Mouse (Mus musculus): ENCODE measurements at regions not wholly inside any gene's neighbourhood (a gene's known extent, or its start where the extent isn't known, plus 50 kb on each side); places are given as distances from the start of the nearest gene placed in this dataset.

DNA sequence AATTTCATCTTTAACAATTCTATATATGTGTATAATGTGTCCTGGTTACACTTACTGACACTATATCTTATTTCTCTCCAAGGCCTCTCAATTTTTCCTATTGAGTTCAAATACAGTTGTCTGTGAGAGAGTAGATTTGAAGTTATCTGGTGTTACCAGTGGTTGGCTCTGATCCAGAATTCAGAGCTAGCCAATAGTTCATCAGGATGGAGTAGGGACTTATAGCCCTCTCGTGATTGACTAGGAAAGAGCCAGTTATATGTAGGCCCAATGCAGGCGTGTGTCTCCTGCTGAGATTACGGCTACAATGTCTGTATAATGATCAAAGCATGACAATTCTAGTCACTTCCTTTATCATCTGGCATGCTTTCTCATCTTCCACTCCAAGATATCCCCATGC is 1241.0 kb upstream of the Zeb2 start:
- no peak for DNase-seq

DNA sequence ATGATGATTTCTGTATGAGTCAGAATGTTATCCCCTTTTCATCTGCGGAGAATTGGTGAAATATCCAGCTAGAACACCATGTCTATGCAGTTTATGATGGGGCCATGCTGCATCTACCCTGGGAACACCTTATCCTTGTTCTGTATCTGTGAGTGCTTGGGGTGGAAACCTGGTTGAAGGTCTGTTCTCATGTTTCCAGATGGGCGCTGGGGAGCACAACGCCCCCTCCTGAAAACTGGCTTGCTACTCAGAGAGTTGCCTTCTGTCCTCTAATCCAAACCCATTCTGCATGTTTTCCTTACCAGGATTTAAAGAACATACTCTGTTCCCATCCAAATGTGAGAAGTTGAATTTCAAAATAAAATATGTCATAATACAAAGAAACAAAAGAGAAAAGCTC is 1239.5 kb upstream of the Zeb2 start:
- DNase-seq, result no peak

DNA sequence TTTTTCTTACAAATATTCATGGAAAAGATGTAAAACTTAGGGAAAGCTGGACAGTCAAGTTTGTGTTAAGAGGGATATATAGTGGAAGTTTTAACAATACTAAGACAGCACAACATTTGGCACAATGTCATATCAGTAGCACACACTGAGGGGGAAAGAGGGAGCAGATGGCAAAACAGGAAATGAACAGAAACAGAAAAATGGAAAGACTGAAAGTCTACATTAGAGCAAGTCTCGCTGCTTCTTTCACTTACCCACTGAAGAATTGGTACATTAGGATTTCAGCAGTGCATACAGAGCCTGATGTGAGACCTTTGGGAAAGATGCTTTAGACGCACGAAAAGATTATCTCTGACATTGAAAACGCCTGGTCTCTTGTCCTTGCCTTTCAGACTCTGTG is 1223.5 kb upstream of the Zeb2 start:
- DNase-seq, result no peak

DNA sequence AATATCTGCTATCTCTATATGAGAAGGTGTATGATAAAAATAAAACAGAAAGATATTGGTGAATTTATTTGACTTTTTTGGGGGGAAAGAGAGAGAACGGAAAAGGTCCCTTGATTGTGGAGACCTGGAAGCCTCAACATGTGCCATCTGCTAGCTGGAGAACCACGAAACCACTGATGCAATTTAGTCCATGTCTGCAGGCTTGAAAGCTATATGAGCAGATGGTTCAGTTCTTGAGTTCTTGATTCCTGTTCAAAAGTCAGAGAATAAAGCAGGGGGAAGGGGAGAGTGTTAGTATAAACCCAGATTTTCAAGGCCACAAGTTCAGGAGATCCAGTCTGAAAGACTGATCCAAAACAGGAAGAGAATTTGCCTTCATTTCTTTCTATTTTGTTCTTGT is 1199.5 kb upstream of the Zeb2 start:
- no peak for DNase-seq

DNA sequence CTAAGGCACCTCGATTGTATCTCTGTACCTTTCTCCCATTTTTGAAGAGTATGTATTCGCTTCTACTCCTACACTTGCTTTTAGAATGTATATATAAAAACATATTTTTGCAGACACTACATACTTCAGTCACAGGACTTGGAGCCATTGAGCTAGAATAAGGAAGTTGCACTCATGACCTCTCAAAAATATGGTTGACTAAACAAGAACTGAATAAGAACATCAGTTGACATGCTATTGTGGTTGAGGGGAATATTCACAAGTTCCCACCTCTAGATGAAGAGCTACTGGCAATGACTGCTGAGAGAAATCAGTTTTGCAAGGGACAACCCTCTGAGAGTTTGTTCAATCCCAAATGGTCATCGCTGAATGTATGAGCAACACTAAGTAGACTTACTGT is 1198.0 kb upstream of the Zeb2 start:
- no peak for DNase-seq

DNA sequence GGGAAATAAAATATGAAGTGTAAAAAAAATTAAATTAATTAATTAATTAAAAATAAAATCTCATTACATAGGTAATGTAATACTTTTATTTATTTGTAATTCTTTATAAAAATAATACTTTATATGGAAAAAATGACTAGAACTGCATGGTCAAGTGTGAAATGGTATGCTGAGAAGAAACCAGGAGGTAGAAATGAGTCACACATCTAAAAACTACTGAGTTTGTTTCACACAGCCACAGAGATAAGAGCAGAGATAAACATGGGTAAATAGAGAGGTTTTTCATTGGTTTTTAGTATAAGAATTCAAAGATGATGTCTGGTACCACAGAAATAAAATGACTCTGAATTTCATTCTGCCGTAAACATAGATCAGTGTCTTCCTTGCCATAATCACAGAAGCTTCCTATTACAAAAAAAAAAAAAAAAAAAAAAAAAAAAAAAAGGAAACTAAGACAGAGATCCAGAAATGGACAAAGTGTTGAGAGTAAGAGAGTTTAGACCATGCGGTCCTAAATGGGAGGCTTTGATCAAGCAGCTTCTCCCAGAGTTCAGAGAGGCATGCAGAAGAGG is 1190.5 kb upstream of the Zeb2 start:
- no peak for DNase-seq

DNA sequence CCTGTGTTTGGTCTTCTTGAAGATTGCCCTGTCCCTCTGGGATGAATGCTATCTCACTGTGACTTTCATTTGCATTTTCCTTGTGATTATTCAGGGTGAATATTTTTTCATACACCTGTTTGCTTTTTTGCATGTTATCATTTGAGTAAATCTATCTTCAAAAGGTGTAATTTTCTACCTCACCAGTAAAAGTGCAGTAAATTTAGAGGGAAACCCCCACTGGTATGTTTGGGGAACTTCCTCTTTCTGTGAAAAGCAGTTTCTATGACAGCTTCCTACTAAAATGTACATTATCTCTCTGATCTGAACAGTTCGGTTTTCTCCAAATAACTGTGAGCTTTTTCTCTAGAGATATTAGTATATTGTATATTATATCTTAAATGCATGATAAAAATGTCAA is 1185.4 kb upstream of the Zeb2 start:
- no peak for DNase-seq

DNA sequence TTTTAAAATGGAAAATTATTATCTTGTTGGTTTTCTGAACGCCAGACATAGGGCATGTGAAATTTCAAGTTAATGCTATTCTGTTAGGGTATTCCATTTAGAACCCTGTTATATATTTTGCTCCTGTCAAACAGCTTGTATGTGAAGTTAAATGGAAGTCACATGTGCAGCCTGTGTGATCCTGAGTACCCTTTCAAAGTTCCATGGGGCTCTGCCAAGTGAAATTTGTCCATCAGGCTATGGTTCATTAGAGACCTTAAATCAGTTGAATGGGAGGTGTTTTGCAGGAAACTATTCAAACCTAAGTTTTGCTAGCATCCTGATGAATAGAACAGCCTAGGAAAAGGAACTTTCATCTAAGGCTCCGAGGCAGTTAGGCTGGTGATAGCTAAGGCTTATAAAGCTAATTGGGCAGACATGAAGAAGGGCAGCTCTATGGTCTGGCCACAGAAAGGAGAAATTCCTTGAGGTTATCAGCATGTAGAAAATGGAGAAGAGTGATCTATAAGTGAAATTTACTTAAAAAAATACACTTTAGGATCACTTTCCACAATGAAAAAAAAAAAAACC is 1180.2 kb upstream of the Zeb2 start:
- DNase-seq, result no peak

DNA sequence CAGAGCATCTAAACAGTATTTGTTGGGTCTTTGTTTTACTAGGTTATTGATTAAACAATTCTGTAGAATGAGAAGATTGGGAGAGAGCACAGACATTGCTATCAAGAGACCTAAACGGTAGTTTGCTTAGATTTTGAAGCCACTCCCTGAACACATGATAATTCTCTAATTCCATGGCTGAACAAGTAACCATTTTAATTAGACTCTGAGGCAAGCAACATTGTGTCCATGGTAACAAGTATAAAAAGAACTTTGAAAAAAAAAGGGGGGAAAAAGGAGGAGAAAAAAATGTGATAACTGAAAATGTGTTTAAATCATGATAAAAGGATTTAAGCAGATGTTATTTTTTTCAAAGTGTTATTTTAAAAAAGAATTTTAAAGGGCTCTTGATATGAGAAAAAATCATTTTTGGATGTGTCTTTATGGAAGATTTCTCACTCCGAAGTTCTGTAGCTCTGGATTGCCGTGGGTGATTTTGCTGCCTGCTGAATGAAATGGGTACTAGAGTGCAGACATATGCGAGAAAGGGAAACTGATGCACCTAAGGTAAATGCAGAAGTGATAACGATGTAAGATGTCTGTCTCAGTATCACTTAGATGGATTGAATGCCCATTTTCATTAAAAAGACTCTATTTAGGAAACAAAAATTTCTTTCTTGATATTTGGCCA is 1166.9 kb upstream of the Zeb2 start:
- no peak for DNase-seq

DNA sequence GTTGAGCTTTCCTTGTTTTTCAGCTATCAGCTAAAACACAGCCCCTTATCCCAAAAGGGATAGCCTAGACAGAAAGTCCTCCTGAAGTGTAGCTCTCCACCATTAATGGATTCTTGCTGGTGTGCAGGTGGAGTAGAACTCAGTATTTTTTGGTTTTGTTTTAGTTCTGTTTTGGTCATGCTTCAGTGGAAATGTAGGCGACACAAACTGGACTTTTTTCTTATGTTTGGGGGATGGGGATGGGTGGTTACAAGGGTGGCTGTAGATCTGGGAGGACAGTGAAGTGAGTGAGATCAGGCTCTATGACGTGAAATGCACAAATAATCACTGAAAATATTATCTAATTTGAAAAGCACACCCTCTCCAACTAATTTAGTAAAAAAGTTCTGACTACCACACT is 1163.6 kb upstream of the Zeb2 start:
- DNase-seq, result no peak

DNA sequence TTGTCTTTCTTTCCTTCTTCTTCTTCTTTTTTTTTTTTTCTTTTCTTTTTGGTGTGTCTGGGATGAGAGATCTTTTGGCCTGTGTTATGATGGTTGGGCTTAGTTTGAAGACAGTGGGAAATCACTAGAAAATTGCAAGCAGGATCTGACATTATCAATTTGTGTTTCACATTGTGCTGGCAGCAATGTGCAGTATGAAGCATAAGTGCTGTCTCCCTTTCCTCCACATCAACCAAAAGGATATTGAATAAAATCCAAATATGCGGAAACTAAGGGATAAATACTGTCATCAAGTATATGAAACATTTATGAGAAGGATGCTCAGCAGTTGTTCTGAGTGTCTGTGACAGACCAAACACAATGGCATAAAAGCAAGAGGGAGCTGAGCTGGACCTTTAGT is 1144.4 kb upstream of the Zeb2 start:
- DNase-seq, result no peak

DNA sequence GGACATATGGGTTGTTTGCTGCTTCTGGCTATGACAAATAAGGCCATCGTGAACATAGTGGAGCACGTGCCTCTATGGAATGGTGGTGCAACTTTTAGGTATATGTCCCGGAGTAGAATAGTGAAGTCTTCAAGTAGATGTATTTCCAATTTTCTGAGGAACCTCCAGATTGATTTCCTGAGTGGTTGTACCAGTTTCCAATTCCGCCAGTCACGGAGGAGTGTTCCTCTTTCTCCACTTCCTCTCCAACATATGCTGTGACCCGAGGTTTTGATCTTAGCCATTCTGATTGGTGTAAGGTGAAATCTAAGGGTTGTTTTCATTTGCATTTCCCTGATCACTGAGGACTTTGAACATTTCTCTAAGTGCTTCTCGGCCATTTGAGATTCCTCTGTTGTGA is 1134.4 kb upstream of the Zeb2 start:
- no peak for DNase-seq

DNA sequence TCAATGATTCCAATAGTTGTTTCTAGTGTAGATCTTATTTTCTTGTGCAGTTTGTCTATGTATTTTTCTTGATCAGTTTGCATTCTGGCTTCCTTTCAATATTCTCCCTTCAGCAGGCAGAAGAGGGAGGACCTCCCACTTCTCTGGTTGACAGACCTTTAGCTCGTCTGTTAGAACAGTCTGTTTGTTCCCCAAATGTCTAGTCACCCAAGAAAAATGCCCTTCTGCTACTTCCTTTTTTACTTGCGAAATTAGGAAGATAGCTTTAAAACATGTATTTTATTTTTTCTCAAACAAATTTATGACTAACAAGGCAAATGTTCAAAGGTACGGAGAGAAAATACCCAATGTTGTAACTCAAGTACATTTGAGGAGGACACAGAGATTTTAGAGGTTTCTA is 1128.5 kb upstream of the Zeb2 start:
- DNase-seq, result no peak

DNA sequence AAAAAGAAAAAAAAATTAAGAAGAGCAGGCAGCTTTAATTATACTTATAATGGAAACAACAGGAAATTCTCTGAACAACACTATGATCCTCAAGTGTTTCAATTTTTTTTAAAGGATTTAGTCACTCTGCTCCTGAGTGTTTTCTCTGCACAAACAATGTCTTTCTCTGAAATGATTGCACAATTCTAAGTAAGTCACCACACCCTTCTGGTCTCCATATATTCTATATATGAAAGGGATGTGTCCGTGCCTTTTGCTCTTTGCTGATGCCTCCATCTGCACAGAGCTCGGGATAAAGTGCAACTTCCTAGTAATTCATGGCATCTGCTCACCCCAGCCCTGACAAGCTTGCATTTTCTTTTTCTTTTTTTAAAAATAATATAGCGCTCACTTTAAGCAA is 1127.5 kb upstream of the Zeb2 start:
- no peak for DNase-seq

DNA sequence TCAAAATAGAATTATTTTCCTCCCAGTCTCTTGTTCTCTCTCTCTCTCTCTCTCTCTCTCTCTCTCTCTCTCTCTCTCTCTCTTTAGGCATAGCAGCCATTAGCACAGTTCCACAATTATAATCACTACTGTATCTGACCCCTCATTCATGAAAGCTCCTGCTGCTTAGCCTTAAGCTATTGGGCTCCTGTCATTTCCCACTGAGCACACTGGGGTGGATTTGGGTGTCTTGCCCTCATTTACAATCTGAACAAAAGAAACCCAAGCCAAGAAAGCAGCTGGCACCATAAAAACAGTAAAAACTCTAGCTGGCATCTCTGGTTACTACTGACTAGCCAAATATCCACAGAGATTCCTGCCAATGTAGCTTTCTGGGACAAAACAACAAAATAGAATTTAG is 1125.6 kb upstream of the Zeb2 start:
- no peak for DNase-seq

DNA sequence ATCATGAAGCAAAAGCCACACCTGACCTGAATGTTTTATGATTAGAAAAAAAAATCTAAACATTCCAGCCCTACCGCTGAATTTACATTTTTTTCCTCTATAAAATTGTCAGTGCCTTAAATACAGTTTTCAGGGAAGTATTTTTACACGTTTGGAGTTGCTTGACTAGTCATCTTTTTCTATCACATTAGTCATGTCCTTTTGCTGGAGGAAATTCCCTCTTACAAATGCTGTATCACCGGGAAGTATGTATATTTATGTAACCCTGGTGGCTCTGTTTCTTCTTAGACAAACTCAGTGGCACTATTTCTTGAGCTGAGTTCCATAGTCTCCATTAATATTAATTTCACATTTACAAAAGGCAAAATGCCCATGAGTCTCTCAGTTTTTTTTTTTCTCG is 1122.7 kb upstream of the Zeb2 start:
- DNase-seq, result no peak

DNA sequence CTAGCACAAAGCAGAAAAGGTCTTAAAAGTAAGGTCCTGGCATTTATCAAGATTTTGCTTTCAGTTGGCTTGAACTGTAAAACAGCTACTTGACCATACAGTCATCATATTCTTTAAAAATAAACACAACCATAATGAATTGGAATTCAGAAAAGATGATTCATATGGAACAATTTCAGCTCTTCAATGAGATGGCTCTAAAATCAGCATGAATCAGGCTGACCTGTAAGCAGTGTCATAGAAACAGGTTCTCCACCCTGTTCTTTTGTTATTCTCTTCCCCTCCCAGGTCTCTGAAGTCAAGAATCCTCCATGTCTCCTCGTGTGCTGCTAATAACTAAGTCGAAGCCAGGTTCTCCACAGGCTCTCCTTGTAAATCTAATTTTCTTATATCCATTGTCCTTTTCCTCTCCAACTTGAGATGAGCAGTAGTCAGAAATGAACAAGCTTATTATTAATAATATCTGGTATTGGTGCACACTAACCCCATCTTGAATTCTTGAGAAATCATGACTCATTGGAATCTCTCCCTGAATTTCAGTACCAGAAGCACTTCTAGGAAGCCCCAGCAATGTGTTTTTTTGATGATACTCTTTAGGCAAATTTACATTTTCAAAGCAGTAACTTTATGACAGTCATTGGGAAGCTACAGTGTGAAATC is 1113.7 kb upstream of the Zeb2 start:
- no peak for DNase-seq

DNA sequence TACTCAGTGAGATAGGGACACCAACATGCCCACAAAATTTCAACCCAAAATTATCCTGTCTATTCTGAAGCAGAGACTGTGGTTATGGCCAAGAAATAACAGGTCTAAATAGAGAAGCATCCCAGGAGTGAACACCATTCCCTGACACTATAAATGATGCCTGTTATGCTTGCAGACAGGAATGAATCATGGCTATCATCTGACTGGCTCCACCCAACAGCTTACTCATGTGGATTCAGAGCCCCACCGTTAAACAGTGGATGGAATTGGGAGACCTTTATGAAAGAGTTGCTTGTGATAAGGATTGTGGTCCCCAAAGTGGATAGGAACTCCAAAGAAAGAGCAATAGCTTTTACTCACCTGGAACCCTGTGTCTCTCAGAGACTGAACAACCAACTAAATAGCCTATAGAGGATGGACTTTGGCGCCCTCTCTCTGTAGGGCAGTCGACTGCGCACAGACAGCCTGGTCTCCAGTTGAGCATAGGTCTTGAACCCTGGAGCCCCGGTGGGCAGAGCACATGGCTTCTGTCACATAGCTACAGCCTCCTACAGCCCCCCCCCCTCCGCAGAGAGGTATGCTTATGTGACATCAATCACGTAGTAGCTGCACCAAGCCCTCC is 1101.3 kb upstream of the Zeb2 start:
- DNase-seq, result no peak

DNA sequence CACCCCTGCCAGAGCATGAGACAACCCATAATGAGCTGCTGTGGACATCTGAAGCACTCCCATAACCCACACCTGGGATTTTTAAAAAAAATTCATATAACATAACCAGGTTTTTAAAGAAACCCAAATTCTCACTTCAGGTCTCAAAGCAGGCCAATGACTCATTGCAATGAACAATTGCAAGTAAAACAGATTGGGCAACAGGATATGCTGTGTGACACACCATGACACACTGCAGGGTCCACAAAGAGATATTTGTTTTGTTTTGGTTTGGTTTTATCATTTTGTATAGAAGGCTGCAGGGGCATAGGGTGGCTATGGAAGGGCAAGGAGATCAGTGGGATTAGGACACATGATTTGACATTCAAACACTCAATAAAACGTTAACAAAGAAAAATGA is 1082.1 kb upstream of the Zeb2 start:
- peak; percentile 3 for DNase-seq

DNA sequence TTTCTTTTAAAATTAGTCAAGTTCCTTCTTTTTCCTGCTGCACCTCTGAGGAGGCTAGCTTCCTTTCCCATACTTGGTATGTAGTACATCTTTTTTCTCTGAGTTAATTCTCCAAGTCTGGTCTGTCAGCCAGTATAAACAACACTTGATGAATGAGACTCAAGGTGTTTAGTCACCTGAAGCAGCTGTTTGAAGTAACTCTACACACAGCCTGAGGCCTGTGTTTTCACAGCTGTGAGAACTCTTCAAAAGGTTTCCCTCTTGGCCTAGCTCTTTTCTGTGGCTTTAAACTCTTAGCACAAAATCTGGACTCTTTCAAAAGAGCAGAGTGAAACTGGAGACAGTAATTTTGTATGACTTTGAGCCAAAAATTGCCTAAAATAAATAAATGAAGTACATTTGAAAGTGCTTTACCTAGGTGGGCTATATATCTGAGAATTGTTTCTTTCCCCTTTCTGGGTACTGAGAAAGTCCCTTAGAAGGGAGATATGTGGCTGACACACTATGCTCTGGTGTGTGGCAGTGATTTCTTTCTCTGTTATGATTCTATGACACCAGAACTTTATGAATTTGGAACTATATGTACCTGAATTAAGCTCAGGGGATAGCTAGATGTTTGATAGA is 1070.2 kb upstream of the Zeb2 start:
- DNase-seq, result no peak

DNA sequence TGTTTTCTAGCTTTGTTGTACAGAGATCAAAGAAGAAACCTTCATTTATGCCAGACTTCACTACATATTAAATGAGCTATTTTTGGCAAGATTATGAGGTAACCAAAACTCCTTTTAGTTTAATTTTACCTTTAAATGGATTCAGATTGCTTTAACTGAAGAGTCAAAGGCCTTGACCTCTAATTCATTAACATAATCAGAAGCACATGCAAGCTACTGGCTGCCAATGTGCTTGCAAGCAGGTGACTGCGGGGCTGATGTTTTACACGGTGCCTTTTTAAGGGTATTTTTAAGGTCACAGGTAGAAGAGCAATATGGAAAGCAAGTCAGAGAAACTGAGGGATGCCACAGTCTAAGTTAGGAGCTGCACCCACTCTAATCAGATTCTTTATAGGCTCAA is 1066.0 kb upstream of the Zeb2 start:
- no peak for DNase-seq

DNA sequence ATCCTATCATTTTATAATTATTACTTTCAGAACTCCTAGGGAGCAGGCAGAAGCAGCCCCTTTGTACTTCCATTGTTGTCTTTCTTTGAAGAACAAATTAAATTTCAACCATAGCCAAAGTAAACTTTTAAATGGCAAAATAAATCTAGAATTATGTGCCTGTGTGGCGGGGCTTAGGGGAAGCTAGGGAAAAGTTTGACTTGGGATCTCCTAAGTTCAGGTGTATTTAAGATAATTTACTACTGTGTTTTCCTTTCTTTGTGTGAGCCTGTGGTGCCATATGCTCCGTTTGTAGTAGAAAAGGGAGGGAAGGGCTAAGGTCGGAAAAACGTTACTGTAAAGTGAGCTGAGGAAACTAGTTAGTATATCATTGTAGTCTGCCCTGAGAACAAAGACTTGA is 1062.5 kb upstream of the Zeb2 start:
- no peak for DNase-seq

DNA sequence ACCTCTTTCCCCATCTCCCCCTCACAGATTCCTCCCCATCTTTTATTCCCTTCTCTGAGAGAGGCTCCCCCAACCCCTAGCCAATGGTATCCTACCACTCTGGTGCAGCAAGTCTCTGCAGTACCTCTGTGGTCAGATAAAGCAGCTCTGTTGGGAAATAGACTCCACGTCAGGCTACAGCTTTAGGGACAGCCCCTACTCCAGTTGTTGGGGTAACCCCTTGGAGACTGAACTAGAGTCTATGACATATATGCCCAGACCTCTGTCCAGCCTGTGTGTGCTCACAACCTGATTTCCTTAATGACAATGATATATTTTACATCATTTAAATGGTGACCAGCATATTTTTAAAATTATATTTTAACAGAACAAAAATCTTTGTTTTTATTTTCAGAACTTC is 1051.3 kb upstream of the Zeb2 start:
- no peak for DNase-seq

Measured in adrenal gland, adult 2 months (tissue).